In the genomic region with DNA sequence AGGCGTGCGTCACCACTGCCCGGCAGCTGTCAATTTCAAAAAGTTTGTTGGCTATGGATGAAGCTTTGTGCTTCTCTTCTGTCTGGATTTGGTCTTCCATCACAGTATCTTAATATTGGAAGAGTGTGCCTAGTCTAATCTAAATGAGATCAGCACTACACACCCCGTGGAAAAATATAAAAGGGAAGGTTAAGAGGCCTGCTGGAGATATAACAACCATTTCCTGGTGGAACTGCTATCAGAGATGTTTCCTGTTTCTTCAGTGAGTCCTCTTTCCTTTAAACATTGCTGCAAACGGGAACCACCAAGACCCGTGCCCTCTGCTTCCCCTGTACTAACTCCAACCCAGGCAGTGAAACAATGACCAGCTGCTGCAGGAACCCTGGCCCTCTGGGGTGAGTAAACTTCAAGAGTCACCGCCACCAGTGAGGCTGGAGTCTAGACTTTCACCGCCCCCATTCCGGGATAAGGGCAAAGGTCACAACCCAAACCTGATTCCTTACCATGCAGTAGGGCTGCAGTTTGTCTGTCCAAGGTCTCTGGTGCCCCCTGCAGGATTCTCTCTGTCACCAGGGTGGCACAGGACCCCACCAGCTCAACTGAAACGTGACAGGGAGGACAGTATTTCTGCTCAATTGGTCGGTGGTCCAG, we compare ENCODE assay signal across 8 mouse cellular contexts. TPM values are rescaled to one million over a fixed set of nuclear protein-coding genes. Genes with fewer than 3 reads are reported as not detected.
DNase-seq lines count a peak whose midpoint lies in the region; ATAC-seq and TF ChIP-seq lines count a peak whose summit lies in the region.

No protein-coding gene starts in this region.

- no peak overlapping the region for H3K27ac ChIP-seq in bone marrow, adult 2 months (ENCODE audit: control insufficient read depth, insufficient read depth, low read depth, low read length, poor library complexity)
- H3K27ac ChIP-seq in intestine, postnatal 0 days (ENCODE audit: low read depth, low read length) = peak overlapping the region; percentile 30
- peak overlapping the region; percentile 33; the same call in 1 of the 2 replicates for H3K27ac ChIP-seq in limb, embryonic 15.5 days

- no peaks in the 10 kb centered on the region for H3K9me3 ChIP-seq in intestine, postnatal 0 days (ENCODE audit: control insufficient read depth)
- H3K9me3 ChIP-seq in limb, embryonic 15.5 days = no peaks in the 10 kb centered on the region

- peak overlapping the region; percentile 51 for H3K4me2 ChIP-seq in intestine, postnatal 0 days (replicated peaks; ENCODE audit: low read depth)
- no peak overlapping the region for H3K4me2 ChIP-seq in limb, embryonic 15.5 days

- 29% methylated on average over 11 of the region's 11 CpGs for WGBS in bone marrow, adult 2 months
- 38% methylated on average over 11 of the region's 11 CpGs for WGBS in intestine, postnatal 0 days
- WGBS in limb, embryonic 15.5 days = 47% methylated on average over 11 of the region's 11 CpGs

- peaks cover 2% of the 10 kb centered on the region for H3K4me1 ChIP-seq in bone marrow, adult 2 months (ENCODE audit: control insufficient read depth, insufficient read depth, low read length)
- H3K4me1 ChIP-seq in intestine, postnatal 0 days (replicated peaks; ENCODE audit: control insufficient read depth, insufficient read depth, low read length) = no peaks in the 10 kb centered on the region
- no peaks in the 10 kb centered on the region for H3K4me1 ChIP-seq in limb, embryonic 15.5 days

- peak; percentile 92 for TF ChIP-seq CTCF in bone marrow, adult 2 months (IDR thresholded peaks at IDR 0.05; ENCODE audit: control insufficient read depth, insufficient read depth, low read length)
- TF ChIP-seq CTCF in intestine, postnatal 0 days (IDR thresholded peaks at IDR 0.05; ENCODE audit: low read depth) = peak; percentile 91

- ATAC-seq in intestine, postnatal 0 days = peak; percentile 84
- no peak for ATAC-seq in limb, embryonic 15.5 days (ENCODE audit: insufficient number of reproducible peaks, low FRiP score, low TSS enrichment, low read depth)

- no peak for TF ChIP-seq POLR2A in bone marrow, adult 2 months (IDR thresholded peaks at IDR 0.05; ENCODE audit: borderline replicate concordance, control insufficient read depth, low read depth, low read length)

- H3K4me3 ChIP-seq in bone marrow, adult 2 months (replicated peaks; ENCODE audit: control insufficient read depth, low read depth, low read length) = no peak overlapping the region
- H3K4me3 ChIP-seq in intestine, postnatal 0 days (ENCODE audit: low read depth, low read length) = no peak overlapping the region
- H3K4me3 ChIP-seq in limb, embryonic 15.5 days = no peak overlapping the region

- H3K9ac ChIP-seq in intestine, postnatal 0 days (ENCODE audit: low read depth, low read length) = no peak overlapping the region
- H3K9ac ChIP-seq in limb, embryonic 15.5 days = no peak overlapping the region

- peak; percentile 37 to 58 for DNase-seq in urinary bladder, adult 18-20 months (ENCODE audit: low spot score in 2 of 2)
- no peak for DNase-seq in urinary bladder, adult 2 months (ENCODE audit: low spot score)
- DNase-seq in gastrocnemius, postnatal 10 days = peak; percentile 72
- DNase-seq in natural killer cell, adult 2 months (ENCODE audit: low spot score in 2 of 2) = peak; percentile 53 to 74
- DNase-seq in thymus, postnatal 0 days (ENCODE audit: low spot score) = peak; percentile 76

- no peaks in the 10 kb centered on the region for H3K27me3 ChIP-seq in intestine, postnatal 0 days (replicated peaks; ENCODE audit: control insufficient read depth, insufficient read depth, low read length)
- no peaks in the 10 kb centered on the region for H3K27me3 ChIP-seq in limb, embryonic 15.5 days

- H3K36me3 ChIP-seq in intestine, postnatal 0 days (ENCODE audit: control insufficient read depth, insufficient read depth) = peaks cover 37% of the 10 kb centered on the region
- peaks cover 71% of the 10 kb centered on the region for H3K36me3 ChIP-seq in limb, embryonic 15.5 days

RNA-seq across cellular contexts. Expression of a gene that starts 12.2 kb away (rescaled TPM):
- polyA plus RNA-seq in urinary bladder, adult 2 months (2012; rRNA removed) = 13.5 and 15.1 TPM in 2 replicates
- polyA plus RNA-seq in bone marrow, adult 2 months (2011; ENCODE audit: insufficient read depth, insufficient read length, low replicate concordance, missing spikeins) = 1.7 TPM in 1 of 2 replicates, not detected in the other
- total RNA-seq in gastrocnemius, postnatal 10 days (2021) = not detected
- not detected in 2 replicates for polyA plus RNA-seq in intestine, postnatal 0 days (2015; fragmentation: Nextera tagmentation; extraction: Ambion mirVana)
- polyA plus RNA-seq in limb, embryonic 15.5 days (2015; fragmentation: Nextera tagmentation; extraction: Ambion mirVana) = 15.6 and 17.2 TPM in 2 replicates
- polyA plus RNA-seq in thymus, postnatal 0 days (2015; fragmentation: Nextera tagmentation; extraction: Ambion mirVana) = 0.35 and 0.40 TPM in 2 replicates

RNA-seq across cellular contexts. Expression of a gene that starts 17.9 kb away (rescaled TPM):
- polyA plus RNA-seq in urinary bladder, adult 2 months (2012; rRNA removed) = 69.7 and 79.9 TPM in 2 replicates
- 50.3 and 67.0 TPM in 2 replicates for polyA plus RNA-seq in bone marrow, adult 2 months (2011; ENCODE audit: insufficient read depth, insufficient read length, low replicate concordance, missing spikeins)
- total RNA-seq in gastrocnemius, postnatal 10 days (2021) = 10 to 100 TPM; 19.8 to 21.7 TPM
- polyA plus RNA-seq in intestine, postnatal 0 days (2015; fragmentation: Nextera tagmentation; extraction: Ambion mirVana) = 36.4 and 38.0 TPM in 2 replicates
- 49.8 and 53.1 TPM in 2 replicates for polyA plus RNA-seq in limb, embryonic 15.5 days (2015; fragmentation: Nextera tagmentation; extraction: Ambion mirVana)
- polyA plus RNA-seq in thymus, postnatal 0 days (2015; fragmentation: Nextera tagmentation; extraction: Ambion mirVana) = 20.1 and 22.8 TPM in 2 replicates

RNA-seq across cellular contexts. Expression of a gene that starts 18.7 kb away (rescaled TPM):
- polyA plus RNA-seq in urinary bladder, adult 2 months (2012; rRNA removed) = 19.2 and 20.3 TPM in 2 replicates
- 8.3 and 12.4 TPM in 2 replicates for polyA plus RNA-seq in bone marrow, adult 2 months (2011; ENCODE audit: insufficient read depth, insufficient read length, low replicate concordance, missing spikeins)
- total RNA-seq in gastrocnemius, postnatal 10 days (2021) = 10 to 100 TPM; 38.1 to 46.8 TPM
- 9.2 and 10.1 TPM in 2 replicates for polyA plus RNA-seq in intestine, postnatal 0 days (2015; fragmentation: Nextera tagmentation; extraction: Ambion mirVana)
- 22.7 and 31.6 TPM in 2 replicates for polyA plus RNA-seq in limb, embryonic 15.5 days (2015; fragmentation: Nextera tagmentation; extraction: Ambion mirVana)
- polyA plus RNA-seq in thymus, postnatal 0 days (2015; fragmentation: Nextera tagmentation; extraction: Ambion mirVana) = 9.0 and 10.1 TPM in 2 replicates

RNA-seq across cellular contexts. Expression of a gene that starts 21.8 kb away (rescaled TPM):
- polyA plus RNA-seq in urinary bladder, adult 2 months (2012; rRNA removed) = 0.47 and 0.58 TPM in 2 replicates
- 0.52 TPM in 1 of 2 replicates, not detected in the other for polyA plus RNA-seq in bone marrow, adult 2 months (2011; ENCODE audit: insufficient read depth, insufficient read length, low replicate concordance, missing spikeins)
- under 1 TPM in 1 of 2 experiments, not detected in 1; 0.20 TPM for total RNA-seq in gastrocnemius, postnatal 10 days (2021)
- polyA plus RNA-seq in intestine, postnatal 0 days (2015; fragmentation: Nextera tagmentation; extraction: Ambion mirVana) = 0.14 and 0.16 TPM in 2 replicates
- 0.53 and 0.76 TPM in 2 replicates for polyA plus RNA-seq in limb, embryonic 15.5 days (2015; fragmentation: Nextera tagmentation; extraction: Ambion mirVana)
- polyA plus RNA-seq in thymus, postnatal 0 days (2015; fragmentation: Nextera tagmentation; extraction: Ambion mirVana) = 0.32 and 0.39 TPM in 2 replicates

RNA-seq across cellular contexts. Expression of a gene that starts 31.2 kb away (rescaled TPM):
- 11.0 and 15.4 TPM in 2 replicates for polyA plus RNA-seq in urinary bladder, adult 2 months (2012; rRNA removed)
- polyA plus RNA-seq in bone marrow, adult 2 months (2011; ENCODE audit: insufficient read depth, insufficient read length, low replicate concordance, missing spikeins) = 6.0 and 9.1 TPM in 2 replicates
- 10 to 100 TPM; 39.8 to 44.8 TPM for total RNA-seq in gastrocnemius, postnatal 10 days (2021)
- polyA plus RNA-seq in intestine, postnatal 0 days (2015; fragmentation: Nextera tagmentation; extraction: Ambion mirVana) = 10.1 and 10.6 TPM in 2 replicates
- polyA plus RNA-seq in limb, embryonic 15.5 days (2015; fragmentation: Nextera tagmentation; extraction: Ambion mirVana) = 11.5 and 15.5 TPM in 2 replicates
- 14.0 and 15.7 TPM in 2 replicates for polyA plus RNA-seq in thymus, postnatal 0 days (2015; fragmentation: Nextera tagmentation; extraction: Ambion mirVana)
